Mouse (Mus musculus) ES-Bruce4 (cell line): ENCODE results near the gene Ank3.

Experiments
- CTCF ChIP-seq: IDR thresholded peaks from one replicate; pipeline ENCODE4 v1.8.1; 2011; ENCODE audit warnings: low read depth, low read length
- EP300 ChIP-seq: IDR thresholded peaks from 2 replicates; pipeline ENCODE4 v1.6.1; 2011; ENCODE audit warnings: low read depth, low read length; ENCODE audit not compliant: insufficient read depth
- POLR2A ChIP-seq: IDR thresholded peaks from one replicate; pipeline ENCODE4 v1.8.1; 2011; ENCODE audit warnings: low read length; ENCODE audit not compliant: insufficient read depth

- no peak for TF ChIP-seq CTCF
- no peak for TF ChIP-seq POLR2A
- TF ChIP-seq EP300 = no peak
Measured at GRCm38 (mm10) chr10:69950919-69951236, 552.3 kb downstream of the Ank3 start.
